Mouse (Mus musculus) liver, adult 2 months (tissue): Measurements from ENCODE around the gene Gm2897.
"Not testable (repeated sequence)": the region's sequence is repeated elsewhere in the genome, so short reads cannot be mapped to it uniquely, and the experiment has no call there.

Experiments used
- CTCF ChIP-seq: fragments of 200-500 bp; IDR thresholded peaks from 2 replicates; pipeline ENCODE4 v1.5.1; 2011; ENCODE audit warnings: low read depth, low read length, control low read depth
- POLR2A ChIP-seq: fragments of 200-500 bp; IDR thresholded peaks from 2 replicates; pipeline ENCODE4 v1.6.1; 2011; ENCODE audit warnings: low read length, control low read depth; ENCODE audit not compliant: insufficient read depth; ENCODE audit errors: extremely low read depth

GRCm38 (mm10) chr14:3116051-3116450, 67.0 kb downstream of the Gm2897 start:
- TF ChIP-seq CTCF, POLR2A: not testable (repeated sequence)
